Mouse (Mus musculus): ENCODE measurements around the gene Slc17a9. TPM values are rescaled to one million over a fixed set of nuclear protein-coding genes. Genes with fewer than 3 reads are reported as not detected.

Slc17a9 gene
- polyA plus RNA-seq, 1 experiment from 2014 or later: 10.8 TPM

DNA sequence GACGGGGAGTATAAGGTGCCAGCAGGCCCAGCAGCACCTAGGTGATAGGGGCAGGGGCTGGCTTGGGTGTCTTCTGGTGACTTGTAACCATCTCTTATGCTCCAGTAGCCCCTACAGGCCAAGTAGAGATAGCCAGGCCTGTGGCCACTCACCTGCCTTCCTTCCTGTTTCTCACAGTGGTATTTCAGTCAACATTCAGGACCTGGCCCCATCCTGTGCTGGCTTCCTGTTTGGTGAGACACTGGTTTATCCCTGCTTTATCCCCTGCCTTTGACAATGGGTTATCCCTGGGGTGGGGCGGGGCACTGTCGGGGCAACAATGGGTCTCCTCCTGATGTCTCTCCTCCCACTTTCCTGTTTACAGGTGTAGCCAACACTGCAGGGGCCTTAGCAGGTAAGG lies 15.3 kb downstream of the Slc17a9 start:
- WGBS (ENCODE audit: insufficient replicate concordance): 37% methylated on average over 3 of the region's 3 CpGs
- Histone ChIP-seq H3K4me2 (ENCODE audit: low read depth, low read length) (no peak overlapping the region), H3K27me3 (ENCODE audit: control insufficient read depth, insufficient read depth, low read depth, low read length) (no peaks in the 10 kb centered on the region)

DNA sequence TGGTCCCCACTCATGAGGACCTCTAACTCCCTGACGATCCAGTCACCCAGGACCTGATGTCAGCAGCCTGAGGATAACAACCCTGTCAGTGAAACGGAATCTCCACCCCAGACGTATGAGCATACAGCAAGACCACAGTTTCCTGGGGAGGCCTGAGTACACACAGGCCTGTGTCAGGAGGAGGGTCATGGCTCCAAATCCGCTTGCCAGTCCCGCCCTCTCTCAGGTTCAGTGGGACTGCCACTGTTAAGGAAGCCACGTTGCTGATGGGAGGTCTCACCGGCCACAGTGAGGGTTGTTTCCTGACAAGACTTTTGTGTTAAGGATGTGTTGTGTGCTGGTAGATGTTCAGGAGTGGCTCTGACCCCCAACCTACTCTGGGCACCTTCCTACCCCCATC lies 16.4 kb downstream of the Slc17a9 start:
- no peak overlapping the region for H3K4me2 ChIP-seq (ENCODE audit: low read depth, low read length)
- ATAC-seq (ENCODE audit: low read depth): no peak
- H3K4me3 ChIP-seq (ENCODE audit: low read depth, low read length): no peak overlapping the region
- no peak overlapping the region for H3K27ac ChIP-seq (ENCODE audit: low read length)
- H3K9ac ChIP-seq (ENCODE audit: low read depth, low read length): no peak overlapping the region
- no peaks in the 10 kb centered on the region; the same call in 1 of the 2 replicates for H3K36me3 ChIP-seq (ENCODE audit: control insufficient read depth, insufficient read depth)
- no peaks in the 10 kb centered on the region for H3K27me3 ChIP-seq (ENCODE audit: control insufficient read depth, insufficient read depth, low read depth, low read length)
- H3K4me1 ChIP-seq (ENCODE audit: control insufficient read depth, low read depth, low read length): no peaks in the 10 kb centered on the region
- 52% methylated on average over 7 of the region's 7 CpGs for WGBS (ENCODE audit: insufficient replicate concordance)
- H3K9me3 ChIP-seq (replicated peaks; ENCODE audit: control insufficient read depth, low read length): no peaks in the 10 kb centered on the region

More for the DNA sequence above, 15.3 kb downstream of the Slc17a9 start:
- ATAC-seq (ENCODE audit: low read depth): no peak
- Histone ChIP-seq H3K27ac (ENCODE audit: low read length) (no peak overlapping the region), H3K4me3 (ENCODE audit: low read depth, low read length) (no peak overlapping the region), H3K9me3 (replicated peaks; ENCODE audit: control insufficient read depth, low read length) (no peaks in the 10 kb centered on the region), H3K4me1 (ENCODE audit: control insufficient read depth, low read depth, low read length) (no peaks in the 10 kb centered on the region), H3K36me3 (ENCODE audit: control insufficient read depth, insufficient read depth) (no peaks in the 10 kb centered on the region; the same call in 1 of the 2 replicates), H3K9ac (ENCODE audit: low read depth, low read length) (no peak overlapping the region)

DNA sequence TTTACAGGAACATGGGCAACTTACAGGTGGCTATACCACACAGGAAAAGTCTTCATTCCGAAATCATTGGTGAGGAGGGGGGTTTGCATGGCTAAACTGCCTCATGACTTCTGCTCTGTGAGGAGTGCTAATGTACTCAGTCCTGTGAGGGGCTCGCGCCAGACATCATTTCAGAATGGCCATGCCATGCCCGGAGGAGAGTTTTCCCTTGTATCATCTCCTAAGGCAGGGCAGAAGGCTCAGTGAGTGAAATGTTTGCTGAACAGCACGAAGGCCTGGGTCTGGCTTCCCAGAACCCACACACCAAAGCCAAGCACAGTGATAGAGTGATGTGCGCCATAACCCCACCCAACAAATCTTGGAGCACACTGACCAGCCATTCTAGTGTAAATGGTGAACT lies 17.8 kb downstream of the Slc17a9 start:
- Histone ChIP-seq H3K36me3 (ENCODE audit: control insufficient read depth, insufficient read depth) (no peaks in the 10 kb centered on the region; the same call in 1 of the 2 replicates), H3K4me3 (ENCODE audit: low read depth, low read length) (no peak overlapping the region), H3K4me2 (ENCODE audit: low read depth, low read length) (no peak overlapping the region), H3K27me3 (ENCODE audit: control insufficient read depth, insufficient read depth, low read depth, low read length) (peaks cover 2% of the 10 kb centered on the region; the same call in 1 of the 2 replicates), H3K27ac (ENCODE audit: low read length) (no peak overlapping the region), H3K4me1 (ENCODE audit: control insufficient read depth, low read depth, low read length) (no peaks in the 10 kb centered on the region), H3K9ac (ENCODE audit: low read depth, low read length) (no peak overlapping the region), H3K9me3 (replicated peaks; ENCODE audit: control insufficient read depth, low read length) (no peaks in the 10 kb centered on the region)
- 62% methylated on average over 6 of the region's 6 CpGs for WGBS (ENCODE audit: insufficient replicate concordance)
- no peak for ATAC-seq (ENCODE audit: low read depth)

DNA sequence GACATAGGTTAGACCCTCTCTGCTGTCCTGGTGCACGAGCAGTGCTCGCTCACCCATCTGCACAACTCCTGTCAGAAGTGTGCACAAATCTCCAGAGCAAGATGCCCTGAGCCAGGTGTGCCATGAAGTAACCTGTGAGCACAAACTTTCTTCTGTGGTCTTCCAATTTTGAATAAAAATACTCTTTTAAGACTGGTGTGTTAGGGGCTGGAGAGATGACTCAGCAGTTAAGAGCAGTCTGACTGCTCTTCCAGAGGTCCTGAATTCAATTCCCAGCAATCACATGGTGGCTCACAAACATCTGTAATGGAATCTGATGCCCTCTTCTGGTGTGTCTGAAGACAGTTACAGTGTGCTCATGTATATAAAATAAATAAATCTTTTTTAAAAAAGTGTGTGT lies 18.3 kb downstream of the Slc17a9 start:
- Histone ChIP-seq H3K27me3 (ENCODE audit: control insufficient read depth, insufficient read depth, low read depth, low read length) (peaks cover 4% of the 10 kb centered on the region; the same call in 1 of the 2 replicates), H3K36me3 (ENCODE audit: control insufficient read depth, insufficient read depth) (no peaks in the 10 kb centered on the region), H3K27ac (ENCODE audit: low read length) (no peak overlapping the region), H3K4me2 (ENCODE audit: low read depth, low read length) (no peak overlapping the region), H3K4me1 (ENCODE audit: control insufficient read depth, low read depth, low read length) (no peaks in the 10 kb centered on the region), H3K9ac (ENCODE audit: low read depth, low read length) (no peak overlapping the region), H3K9me3 (replicated peaks; ENCODE audit: control insufficient read depth, low read length) (no peaks in the 10 kb centered on the region), H3K4me3 (ENCODE audit: low read depth, low read length) (no peak overlapping the region)
- ATAC-seq (ENCODE audit: low read depth): no peak
- 85% methylated on average over 2 of the region's 2 CpGs for WGBS (ENCODE audit: insufficient replicate concordance)

DNA sequence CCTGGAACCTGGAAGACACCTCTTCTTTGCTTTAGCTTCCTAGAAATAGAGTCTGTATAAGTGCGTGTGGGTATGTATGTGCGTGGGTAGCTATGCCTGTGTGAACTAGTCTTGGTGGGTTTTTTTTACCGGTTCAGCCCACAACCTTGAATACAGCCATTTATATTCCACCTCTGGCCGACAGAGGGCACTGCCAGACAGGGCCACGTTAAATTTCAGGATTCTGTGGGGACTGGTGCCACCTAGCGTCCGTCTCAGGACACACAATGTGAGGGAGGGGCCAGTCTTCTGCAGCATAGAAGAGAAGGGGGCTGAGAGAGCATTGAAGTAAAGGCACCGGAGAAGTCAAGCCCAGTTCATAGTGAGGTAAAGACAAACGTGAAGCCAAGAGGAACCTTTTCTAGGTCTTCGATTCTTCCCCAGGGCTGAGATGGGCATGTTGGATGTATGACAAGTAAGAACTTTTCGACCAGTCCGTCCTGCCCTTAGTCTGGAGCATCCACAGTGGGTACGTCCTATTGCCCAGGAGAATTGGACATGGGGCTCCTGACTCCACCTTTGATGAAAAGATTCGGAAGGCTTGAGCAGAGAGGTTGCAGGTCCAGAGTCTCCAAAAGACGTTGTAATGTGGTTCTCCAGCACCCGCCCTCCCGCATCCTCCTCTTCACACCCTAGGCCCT lies 20.3 kb downstream of the Slc17a9 start:
- Histone ChIP-seq H3K9me3 (replicated peaks; ENCODE audit: control insufficient read depth, low read length) (no peaks in the 10 kb centered on the region), H3K4me2 (ENCODE audit: low read depth, low read length) (no peak overlapping the region), H3K4me1 (ENCODE audit: control insufficient read depth, low read depth, low read length) (no peaks in the 10 kb centered on the region), H3K9ac (ENCODE audit: low read depth, low read length) (no peak overlapping the region), H3K27ac (ENCODE audit: low read length) (no peak overlapping the region), H3K36me3 (ENCODE audit: control insufficient read depth, insufficient read depth) (no peaks in the 10 kb centered on the region), H3K4me3 (ENCODE audit: low read depth, low read length) (no peak overlapping the region), H3K27me3 (ENCODE audit: control insufficient read depth, insufficient read depth, low read depth, low read length) (peaks cover 4% of the 10 kb centered on the region; the same call in 1 of the 2 replicates)
- WGBS (ENCODE audit: insufficient replicate concordance): 28% methylated on average over 17 of the region's 17 CpGs
- ATAC-seq (ENCODE audit: low read depth): peak; percentile 68

DNA sequence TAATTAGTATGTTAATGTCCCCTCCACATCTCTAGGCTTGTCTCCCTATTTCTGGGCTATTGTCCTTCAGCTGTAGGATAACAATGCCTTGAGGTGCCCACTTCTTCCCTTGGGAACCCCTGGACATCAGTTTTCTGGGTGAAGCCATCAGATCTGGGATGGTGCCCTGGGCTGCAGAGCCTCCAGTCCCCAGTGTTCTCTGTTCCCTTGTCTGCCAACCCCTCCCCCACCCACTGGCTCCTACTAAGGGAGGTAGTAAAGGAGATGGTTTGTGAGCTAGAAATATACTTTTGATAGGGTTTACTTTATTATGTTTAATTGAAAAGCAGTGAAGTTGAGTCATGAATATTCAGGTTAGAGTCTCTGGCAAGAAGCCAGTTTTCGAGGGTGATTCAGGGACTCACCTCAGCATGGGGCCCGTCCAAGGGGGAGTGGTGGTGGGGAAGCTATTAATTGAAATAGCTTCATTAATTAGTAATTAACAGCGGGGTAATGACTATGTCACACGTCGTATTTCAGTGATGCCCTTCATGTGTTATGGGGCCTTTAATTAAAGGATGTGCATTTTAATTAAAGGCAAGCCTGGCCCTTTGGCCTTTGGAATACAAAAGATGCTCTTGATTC lies 21.6 kb downstream of the Slc17a9 start:
- Histone ChIP-seq H3K27ac (ENCODE audit: low read length) (no peak overlapping the region), H3K36me3 (ENCODE audit: control insufficient read depth, insufficient read depth) (no peaks in the 10 kb centered on the region), H3K4me2 (ENCODE audit: low read depth, low read length) (no peak overlapping the region), H3K27me3 (ENCODE audit: control insufficient read depth, insufficient read depth, low read depth, low read length) (peaks cover 4% of the 10 kb centered on the region; the same call in 1 of the 2 replicates), H3K9ac (ENCODE audit: low read depth, low read length) (no peak overlapping the region), H3K4me3 (ENCODE audit: low read depth, low read length) (no peak overlapping the region), H3K4me1 (ENCODE audit: control insufficient read depth, low read depth, low read length) (no peaks in the 10 kb centered on the region), H3K9me3 (replicated peaks; ENCODE audit: control insufficient read depth, low read length) (no peaks in the 10 kb centered on the region)
- 46% methylated on average over 5 of the region's 5 CpGs for WGBS (ENCODE audit: insufficient replicate concordance)
- ATAC-seq (ENCODE audit: low read depth): no peak

DNA sequence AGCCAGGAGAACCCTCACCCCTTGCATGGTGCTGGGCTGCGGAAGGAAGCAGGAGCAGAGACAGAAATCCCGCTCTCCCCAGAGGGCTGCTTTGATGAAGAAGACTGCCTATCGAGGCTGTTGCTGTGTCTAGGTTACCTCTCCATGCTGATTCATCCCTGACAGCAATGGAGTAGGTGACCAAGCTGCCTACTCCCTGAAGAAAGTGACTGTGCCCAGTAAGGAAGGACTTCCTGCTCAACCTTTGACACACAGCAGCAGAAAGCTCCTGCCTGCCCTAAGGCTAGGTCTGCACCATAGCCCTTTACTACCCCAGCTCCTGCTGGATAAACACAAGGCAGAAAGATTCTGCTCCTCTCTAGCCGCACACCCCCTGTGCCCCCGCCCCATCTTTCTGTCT lies 23.8 kb downstream of the Slc17a9 start:
- Histone ChIP-seq H3K9me3 (replicated peaks; ENCODE audit: control insufficient read depth, low read length) (no peaks in the 10 kb centered on the region), H3K36me3 (ENCODE audit: control insufficient read depth, insufficient read depth) (no peaks in the 10 kb centered on the region)
- 39% methylated on average over 5 of the region's 5 CpGs for WGBS (ENCODE audit: insufficient replicate concordance)

DNA sequence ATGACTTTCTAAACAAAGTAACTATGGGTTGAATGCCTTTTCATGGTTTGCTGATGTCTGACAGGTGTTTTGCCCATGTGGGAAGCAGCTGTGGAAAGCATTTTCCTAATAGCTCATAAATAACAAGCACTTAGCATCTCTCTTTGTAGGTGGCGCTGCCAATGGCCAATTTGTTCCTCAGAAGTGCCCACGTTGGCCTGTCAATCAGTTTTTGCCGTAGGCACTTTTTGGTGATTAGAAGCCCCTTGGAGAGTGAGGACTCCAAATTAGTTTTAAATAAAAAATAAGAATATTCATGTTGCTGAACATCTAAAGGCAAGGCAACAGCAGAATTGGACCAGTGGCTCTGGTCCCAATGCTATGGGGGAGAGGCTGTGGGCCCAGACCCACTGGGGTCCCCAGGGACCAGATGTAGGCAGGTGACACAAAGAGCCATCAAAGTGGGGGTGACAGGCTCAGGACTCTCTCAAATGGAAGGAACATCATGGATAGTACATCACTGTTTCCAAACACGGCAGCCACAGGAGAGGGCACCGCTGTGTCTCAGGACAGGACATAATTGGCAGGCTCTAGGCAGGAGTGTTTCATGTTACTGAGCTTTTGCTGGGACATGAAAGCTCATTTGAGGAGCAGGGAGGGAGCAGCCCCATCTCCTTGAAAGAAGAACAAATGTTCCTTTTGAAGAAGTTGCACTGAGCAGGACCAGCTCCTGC lies 30.1 kb downstream of the Slc17a9 start:
- no peak overlapping the region for H3K4me2 ChIP-seq (ENCODE audit: low read depth, low read length)
- 60% methylated on average over 5 of the region's 5 CpGs for whole genome bisulfite sequencing (ENCODE audit: insufficient replicate concordance)
- no peak for ATAC-seq (ENCODE audit: low read depth)

More for the DNA sequence above, 23.8 kb downstream of the Slc17a9 start:
- Histone ChIP-seq H3K4me3 (ENCODE audit: low read depth, low read length) (no peak overlapping the region), H3K27ac (ENCODE audit: low read length) (no peak overlapping the region), H3K27me3 (ENCODE audit: control insufficient read depth, insufficient read depth, low read depth, low read length) (peaks cover 4% of the 10 kb centered on the region; the same call in 1 of the 2 replicates), H3K4me1 (ENCODE audit: control insufficient read depth, low read depth, low read length) (no peaks in the 10 kb centered on the region), H3K4me2 (ENCODE audit: low read depth, low read length) (no peak overlapping the region), H3K9ac (ENCODE audit: low read depth, low read length) (no peak overlapping the region)
- ATAC-seq (ENCODE audit: low read depth): no peak

DNA sequence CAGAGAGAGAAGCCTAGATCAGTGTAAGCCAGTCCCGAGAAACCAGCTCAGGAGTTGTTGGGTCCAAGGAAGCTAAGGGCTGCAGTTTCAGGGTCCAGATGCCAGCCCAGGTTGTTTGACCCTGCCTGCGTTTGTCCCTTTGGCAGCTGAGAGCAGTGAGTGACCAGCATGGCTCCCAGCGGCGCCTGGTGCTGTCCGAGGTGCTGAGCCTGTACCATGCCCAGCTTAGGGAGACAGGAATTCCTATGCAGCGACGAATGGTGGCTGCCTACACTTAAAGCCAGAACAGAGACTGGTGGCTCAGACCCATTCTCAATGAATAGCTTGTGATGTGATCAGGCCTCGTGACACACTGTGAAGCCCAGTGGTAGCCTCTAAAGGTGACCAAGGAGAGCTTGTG lies 30.8 kb downstream of the Slc17a9 start:
- no peak overlapping the region for H3K4me2 ChIP-seq (ENCODE audit: low read depth, low read length)
- no peaks in the 10 kb centered on the region for H3K36me3 ChIP-seq (ENCODE audit: control insufficient read depth, insufficient read depth)
- ATAC-seq (ENCODE audit: low read depth): no peak
- 2% methylated on average over 8 of the region's 8 CpGs for WGBS (ENCODE audit: insufficient replicate concordance)
- H3K4me1 ChIP-seq (ENCODE audit: control insufficient read depth, low read depth, low read length): no peaks in the 10 kb centered on the region
- no peaks in the 10 kb centered on the region for H3K27me3 ChIP-seq (ENCODE audit: control insufficient read depth, insufficient read depth, low read depth, low read length)
- H3K9me3 ChIP-seq (replicated peaks; ENCODE audit: control insufficient read depth, low read length): no peaks in the 10 kb centered on the region
- H3K4me3 ChIP-seq (ENCODE audit: low read depth, low read length): no peak overlapping the region
- H3K27ac ChIP-seq (ENCODE audit: low read length): no peak overlapping the region
- no peak overlapping the region for H3K9ac ChIP-seq (ENCODE audit: low read depth, low read length)

More for the DNA sequence above, 30.1 kb downstream of the Slc17a9 start:
- Histone ChIP-seq H3K4me1 (ENCODE audit: control insufficient read depth, low read depth, low read length) (no peaks in the 10 kb centered on the region), H3K36me3 (ENCODE audit: control insufficient read depth, insufficient read depth) (no peaks in the 10 kb centered on the region), H3K9ac (ENCODE audit: low read depth, low read length) (no peak overlapping the region), H3K4me3 (ENCODE audit: low read depth, low read length) (no peak overlapping the region), H3K27me3 (ENCODE audit: control insufficient read depth, insufficient read depth, low read depth, low read length) (no peaks in the 10 kb centered on the region), H3K27ac (ENCODE audit: low read length) (no peak overlapping the region), H3K9me3 (replicated peaks; ENCODE audit: control insufficient read depth, low read length) (no peaks in the 10 kb centered on the region)
